Mouse (Mus musculus): ENCODE measurements around the gene Sgms1. TPM values are rescaled to one million over a fixed set of nuclear protein-coding genes. Genes with fewer than 3 reads are reported as not detected.

The Sgms1 gene
- total RNA-seq, 2 experiments from 2014 or later: 53.6 to 64.1 TPM

DNA sequence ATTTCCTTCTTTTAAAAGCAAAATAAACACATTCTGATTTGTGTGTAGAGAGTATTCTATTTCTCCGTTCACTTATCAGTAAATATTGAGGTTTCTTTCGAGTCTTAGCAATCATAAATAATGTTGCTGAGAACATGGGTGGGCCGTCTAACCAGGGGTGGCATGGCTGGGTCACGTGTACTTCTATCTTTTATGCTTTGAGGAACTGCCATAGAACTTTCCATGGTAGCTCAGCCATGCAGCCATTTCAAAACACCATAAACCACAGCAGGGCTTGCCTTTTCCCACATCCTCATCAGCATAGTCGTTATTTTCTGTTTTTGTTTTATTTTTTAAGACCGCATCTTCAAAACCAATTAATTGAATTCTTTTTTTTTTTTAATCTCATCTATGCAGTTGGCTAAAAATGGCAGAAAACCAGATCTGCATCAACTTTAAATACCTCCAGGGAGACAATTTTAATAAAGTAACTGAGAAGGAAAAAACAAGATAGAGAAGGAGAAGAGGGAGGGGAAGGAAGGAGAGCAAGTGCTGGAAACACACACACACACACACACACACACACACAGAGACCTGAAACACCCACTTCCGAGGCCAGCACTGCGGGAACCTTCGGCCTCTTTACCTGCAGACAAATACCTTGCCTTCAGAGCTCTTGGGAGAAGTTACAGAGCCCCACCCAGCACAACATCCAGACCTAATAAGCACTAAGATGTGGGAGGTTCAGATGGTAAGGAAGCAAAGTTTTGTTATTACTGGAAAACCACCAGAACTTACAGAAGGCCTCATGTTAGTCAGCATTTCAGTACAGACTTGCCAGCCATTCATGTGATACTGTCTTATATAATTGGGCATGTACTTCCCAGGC, 122.9 kb downstream of the Sgms1 start:
- DNase-seq: no peak

DNA sequence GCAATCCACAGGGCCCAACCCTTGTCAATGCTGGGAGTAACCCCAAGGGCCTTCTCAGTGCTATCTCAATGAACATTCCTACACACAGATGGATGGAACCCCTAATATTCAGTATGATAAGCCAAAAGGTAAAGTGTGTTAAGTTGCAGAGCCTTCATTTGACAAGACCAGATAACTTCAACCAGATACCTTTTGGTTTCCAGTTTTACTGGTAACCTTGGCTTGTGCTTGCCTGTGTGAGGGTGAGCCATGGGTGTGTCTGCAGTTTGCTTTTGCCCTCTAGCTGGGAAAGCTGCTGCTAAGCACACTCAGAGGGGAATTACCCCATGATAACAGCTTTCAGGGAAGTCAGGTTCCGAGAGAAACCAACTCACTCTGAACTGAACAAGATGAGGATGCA, 125.8 kb downstream of the Sgms1 start:
- no peak for DNase-seq

DNA sequence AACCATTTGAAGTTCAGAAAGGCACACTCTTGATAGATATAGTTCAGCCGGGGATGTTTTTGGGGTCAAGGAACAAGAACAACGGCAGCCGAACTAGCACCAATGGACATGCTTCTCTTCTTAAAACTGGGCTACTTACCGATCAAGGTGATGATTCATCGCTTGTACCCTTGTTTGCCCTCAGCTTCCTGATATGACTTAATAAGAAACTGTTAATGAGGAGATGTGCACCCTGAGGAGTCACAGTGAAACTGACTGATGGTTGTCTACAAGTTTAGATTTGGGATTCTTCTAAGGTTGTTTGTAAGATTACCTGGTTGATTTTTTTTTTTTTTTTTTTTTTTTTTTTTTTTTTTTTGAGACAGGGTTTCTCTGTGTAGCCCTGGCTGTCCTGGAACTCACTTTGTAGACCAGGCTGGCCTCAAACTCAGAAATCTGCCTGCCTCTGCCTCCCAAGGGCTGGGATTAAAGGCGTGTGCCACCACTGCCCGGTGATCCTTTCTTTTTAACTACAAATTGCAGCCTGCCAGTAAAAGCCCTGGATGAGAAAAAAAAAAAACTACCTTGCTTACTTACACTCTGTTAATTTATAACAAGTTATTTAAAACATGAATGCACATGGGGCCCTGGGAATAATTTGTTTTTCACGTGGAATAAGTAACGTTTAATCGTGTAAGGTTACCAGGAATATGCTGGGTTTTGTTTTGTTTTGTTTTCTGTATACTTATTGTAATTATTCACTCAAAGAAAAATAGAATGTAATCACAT, 126.5 kb downstream of the Sgms1 start:
- DNase-seq: no peak

DNA sequence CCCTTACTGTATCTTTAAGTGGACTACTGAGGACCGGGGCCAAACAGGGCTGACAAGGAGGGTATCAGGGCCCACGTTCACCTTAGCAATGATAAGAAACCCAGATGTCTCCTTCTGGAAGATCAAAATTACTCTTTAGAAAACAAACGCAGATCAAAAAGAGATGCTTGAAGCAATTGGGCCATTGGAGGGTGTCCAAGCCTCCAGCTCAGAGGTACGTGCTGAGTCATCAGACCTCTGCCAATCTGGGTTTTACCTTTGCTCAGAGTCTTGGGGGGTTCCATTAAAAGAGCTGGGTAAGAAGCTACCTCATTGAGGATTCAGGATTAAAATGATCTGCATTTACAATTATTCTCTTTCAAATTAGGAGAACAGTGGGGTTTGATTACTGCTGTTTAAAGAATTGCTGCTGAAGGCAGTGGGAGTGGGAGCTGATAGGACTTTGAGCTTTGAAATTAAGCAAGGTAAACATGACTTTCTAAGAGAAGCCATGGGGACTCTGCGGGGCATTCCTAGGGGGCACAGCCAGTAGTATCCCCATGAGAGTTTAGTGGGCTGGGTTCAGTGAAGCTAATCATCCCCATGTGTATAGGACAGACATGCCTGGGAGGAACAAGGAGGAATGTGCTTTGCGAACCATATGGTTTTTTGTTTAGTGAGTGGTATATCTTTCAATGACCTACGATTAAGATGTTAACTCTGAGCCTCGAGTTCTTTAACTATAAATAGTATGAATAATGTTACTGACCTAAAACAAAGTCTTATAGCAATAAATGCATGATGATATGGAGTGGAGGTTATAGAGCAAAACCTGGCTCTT, 128.4 kb downstream of the Sgms1 start:
- no peak for DNase-seq

DNA sequence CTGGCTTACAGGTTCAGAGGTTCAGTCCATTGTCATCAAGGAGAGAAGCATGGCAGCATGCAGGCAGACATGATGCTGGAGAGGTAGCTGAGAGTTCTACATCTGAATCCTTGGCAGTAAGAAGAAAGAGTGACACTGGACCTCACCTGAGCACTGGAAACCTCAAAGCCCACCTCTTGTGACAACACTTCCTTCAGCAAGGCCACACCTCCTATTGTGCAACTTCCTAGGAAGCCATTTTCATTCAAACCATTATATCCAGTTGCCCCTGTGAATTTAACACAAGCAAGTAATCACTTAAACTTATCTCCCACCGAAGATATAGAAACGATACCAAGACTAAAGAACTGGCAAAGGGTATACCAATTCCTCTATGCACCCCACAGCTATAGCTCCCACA, 129.7 kb downstream of the Sgms1 start:
- no peak for DNase-seq

DNA sequence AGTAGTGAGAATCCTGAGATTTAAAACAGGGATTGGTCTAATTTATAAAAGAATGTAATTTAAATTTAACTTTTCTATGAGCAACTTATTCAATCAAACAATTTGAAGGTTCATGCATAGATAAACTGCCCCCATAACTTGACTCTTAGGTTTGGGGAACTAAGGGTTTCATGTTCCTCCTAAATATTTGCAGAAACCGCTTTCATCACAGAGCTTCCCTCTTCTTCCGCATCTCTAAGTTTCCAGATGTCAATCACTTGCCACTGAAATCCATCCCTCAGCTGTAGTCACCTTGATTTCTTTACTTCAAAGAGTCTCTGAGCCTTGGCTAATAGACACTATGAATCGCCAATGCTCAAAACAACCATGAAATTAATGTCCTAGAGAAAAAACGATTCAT, 130.5 kb downstream of the Sgms1 start:
- DNase-seq: no peak

DNA sequence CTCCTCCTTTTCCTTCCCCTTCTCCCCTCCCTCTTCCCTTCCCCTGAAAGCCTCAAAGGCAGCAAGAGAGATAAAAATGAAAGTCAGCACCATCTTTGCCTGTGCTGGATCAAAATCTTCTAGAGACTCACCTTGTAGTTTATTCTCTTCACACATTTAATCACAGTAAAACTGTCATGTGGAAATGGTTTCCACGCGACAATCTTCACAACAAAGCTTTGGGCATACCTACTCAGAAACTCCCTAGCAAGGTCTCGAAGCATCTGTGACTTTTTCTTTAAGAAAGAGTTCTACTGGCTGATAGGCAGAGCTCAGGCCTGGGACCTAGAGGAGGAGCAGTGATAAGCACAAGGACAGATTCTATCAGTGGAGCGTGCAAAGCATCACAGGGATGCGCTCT, 131.4 kb downstream of the Sgms1 start:
- no peak for DNase-seq

DNA sequence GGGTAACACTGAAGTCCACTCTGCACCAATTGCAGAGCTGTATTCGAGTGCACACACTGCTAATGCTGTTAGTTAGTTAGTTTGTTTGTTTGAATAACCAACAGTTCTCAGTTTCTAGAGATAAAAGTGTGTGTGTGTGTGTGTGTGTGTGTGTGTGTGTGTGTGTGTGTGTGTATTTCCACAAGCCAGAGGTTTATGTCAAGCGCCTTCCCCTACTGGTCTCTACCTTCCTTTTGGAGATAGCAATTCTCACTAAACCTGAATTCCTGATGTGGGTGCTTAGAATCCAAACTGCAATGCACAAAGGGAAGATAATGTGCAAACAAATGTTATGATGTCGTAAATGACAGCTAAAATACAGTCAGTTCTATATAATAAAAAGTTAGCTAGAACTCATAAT, 131.9 kb downstream of the Sgms1 start:
- DNase-seq: no peak

DNA sequence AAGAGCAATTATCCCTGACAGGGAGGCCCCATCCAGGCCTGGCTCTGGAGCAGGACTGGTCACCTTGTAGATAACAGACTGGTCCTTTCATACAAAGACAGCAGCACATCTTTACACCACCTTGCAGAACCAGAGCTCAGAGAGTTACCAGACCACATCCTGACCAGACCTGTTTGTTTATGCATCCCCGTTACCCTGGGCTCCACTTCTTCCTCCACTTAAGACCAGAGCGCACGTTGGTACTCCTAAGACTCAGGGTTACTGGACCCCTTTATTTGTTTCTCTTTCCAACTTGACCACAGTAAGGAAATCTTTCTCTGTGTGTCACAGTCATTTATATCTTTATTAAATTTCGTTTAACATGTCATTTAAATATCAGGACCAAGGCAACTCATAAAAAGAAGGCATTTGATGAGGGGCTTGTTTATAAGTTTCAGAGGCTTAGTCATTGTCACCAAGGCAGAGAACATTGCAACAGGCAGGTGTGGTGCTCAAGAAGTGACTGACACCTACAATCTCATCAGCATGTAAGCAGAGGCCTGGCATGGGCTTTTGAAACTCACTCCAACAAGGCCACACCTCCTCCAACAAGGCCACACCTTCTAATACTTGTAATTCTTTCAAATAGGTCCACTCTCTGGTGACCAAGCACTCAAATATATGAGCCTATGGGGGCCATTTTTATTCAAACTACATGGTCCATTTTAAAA, 132.7 kb downstream of the Sgms1 start:
- DNase-seq: no peak

DNA sequence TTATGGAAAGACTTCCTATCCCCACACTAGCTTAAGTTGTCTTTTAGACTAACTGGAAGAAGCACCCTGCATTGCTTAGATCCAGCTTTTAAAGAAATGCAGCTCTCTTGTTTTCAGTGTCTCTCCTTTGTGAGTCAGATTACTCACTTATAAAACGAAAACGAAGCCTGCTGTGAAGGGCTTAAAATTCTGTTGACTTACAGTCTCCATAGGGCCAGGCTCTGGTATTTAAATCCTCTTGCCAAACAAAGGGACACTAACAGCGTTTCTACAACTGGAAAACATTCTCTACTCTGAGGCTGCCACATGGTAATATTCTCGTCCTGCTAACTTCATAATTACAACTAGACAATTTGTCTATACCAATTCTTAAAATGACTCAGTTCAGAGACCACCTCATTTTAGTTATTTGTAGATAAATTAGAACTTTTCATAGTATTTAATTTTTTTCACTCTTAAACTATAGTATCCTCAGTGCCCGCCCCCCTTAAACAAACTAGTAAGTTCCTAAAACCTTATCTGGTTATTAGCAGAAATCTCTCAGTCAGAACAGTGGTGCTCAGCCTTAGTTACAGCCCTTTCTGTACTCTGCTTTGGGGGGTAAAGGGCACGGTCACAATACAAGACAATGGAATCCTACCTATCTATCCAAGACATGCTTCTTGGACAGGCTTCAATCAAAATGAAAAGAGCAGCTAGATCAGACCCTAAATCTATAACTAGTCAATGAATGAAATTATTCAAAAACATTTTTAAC, 133.9 kb downstream of the Sgms1 start:
- no peak for DNase-seq

DNA sequence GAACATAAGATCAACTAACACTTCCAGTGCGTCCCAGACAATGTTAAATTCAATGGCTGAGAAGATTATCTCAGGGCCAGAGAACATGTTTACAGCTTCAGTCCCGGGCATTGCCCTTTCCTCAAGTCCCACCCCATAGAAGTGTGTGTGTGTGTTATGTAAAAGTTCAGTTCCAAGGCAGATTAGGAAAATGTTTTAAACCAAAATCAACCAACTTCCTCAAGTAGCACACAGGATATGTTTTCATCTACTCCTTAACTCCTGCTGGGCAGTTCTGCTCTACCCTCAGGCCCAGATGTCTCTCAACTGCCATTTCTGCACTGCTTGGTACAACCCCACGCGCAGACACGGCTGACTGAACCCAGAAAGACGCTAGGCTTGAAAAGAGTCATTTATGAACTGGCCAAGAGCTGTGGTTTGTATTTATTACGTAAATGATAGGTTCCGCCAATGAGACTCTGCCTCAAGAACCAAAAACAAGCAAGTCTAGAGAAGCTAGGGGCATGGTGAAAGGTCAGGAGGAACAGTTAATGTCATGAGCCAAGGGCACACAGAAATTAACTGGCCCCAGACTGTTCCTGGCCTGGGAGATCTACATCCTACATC, 134.7 kb downstream of the Sgms1 start:
- DNase-seq: no peak

DNA sequence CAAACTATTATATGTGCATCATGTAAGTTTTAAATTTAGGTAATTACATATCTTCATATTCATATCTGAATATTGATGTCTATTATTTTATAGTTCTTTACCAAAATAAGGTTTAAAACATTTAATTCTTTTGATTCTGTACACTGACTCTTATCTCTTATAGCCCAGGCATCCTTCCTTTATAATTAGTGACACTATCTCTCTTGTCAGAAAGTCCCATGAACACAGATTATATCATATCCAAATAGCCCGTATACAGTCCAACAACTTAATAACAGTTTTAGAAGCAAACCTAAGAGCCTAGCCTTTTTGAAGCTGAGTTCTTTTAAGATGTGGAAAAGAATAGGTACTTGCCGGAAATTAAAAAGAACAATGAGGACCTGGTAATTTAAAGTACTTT, 135.3 kb downstream of the Sgms1 start:
- no peak for DNase-seq

DNA sequence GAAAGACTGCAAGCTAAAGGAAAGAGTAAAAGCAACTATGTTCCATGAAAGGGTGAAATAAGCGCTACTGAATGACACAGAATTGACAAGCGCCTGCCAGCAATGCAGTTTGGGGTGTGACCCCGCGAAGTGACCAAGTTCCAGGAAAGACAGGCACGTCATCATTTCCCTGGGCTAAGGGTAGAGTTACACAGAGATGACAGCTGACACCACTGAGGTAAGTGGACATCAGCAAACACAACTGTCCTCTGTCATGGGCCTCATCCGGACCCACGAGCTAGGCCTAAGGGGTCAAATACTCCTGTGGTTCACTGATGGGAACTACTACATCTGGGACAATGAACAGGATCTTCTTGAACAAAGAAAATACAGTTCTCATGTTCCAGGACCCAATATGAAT, 136.5 kb downstream of the Sgms1 start:
- DNase-seq: no peak

DNA sequence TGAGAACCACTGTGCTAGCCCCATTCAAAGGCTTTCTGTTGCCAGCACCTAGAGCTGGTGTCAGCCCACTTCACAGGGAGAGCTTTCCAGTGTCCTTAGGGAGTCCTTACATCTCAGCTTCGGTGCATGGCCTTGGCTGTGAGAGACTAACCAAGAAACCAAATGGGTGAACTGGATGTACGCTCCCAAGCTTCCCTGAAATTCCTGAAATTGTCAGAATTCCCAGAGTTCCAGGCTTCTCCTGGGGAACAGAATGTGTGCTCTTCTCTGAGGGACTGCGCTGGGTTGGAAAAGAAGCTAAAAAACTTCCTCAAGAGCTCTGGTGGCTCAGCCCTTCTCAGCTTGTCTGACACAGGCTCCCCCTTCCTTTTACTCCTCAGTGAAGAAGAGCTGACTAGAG, 137.1 kb downstream of the Sgms1 start:
- no peak for DNase-seq

DNA sequence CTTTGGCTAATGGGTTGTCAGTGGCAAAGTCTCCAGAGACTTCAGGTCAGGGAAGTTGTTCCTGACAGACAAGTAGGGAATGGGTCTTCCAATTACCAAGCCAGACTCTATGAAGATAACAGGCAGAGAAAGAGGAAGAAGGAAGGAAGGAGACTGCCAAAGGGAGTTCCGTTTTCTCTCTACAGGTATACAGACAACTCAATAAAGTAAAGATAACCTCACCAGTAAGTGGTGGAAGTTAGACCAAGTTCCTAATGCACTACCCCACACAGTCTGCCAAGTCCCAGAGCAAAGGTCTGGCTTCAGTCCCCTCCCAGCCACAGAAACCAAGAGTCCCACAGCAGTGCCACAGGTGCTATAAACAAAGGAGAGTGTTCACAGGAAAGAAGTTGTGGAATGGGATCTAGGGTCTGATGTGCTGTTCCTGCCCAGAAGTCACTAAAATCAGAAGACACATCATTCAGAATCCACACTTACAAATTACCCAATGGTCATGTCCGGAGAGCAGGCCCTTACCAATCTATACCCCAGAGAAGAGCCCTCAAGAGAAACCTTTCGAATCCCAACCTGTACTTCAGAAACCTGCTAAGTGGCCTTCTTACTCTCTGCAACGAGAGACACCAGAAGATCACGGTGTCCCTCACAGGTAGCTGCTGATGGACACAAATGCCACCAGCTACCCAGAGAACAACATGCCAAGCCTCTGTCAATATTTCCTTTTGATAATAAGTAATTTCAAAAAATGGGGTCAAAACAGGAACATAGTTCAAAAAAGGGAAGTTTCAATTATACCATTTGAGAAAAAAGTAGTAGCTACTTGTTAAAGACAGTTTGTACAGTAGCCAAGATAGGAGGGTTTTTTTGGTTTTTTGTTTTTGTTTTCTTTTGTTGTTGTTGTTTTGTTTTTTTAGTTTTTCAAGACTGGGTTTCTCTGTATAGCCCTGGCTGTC, 140.1 kb downstream of the Sgms1 start:
- no peak for DNase-seq

DNA sequence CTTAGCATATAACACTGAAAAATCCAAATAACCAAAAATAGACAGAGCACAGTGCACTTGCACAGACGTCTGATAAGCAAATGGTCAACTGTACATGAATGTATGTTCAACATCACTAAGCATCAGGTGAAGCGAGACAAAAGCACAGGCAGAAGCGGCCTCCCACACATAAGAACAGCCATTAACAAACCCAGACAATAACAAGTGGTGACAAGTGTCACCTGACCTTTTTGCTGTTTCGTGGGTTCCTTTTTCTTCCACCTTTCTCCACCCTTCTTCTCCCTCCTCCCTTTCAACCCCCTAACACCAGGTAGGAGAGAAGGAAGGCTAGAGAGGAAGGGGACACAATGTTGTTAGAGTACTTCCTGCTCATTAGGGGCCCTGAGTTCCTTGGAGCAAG, 144.6 kb downstream of the Sgms1 start:
- DNase-seq: no peak

DNA sequence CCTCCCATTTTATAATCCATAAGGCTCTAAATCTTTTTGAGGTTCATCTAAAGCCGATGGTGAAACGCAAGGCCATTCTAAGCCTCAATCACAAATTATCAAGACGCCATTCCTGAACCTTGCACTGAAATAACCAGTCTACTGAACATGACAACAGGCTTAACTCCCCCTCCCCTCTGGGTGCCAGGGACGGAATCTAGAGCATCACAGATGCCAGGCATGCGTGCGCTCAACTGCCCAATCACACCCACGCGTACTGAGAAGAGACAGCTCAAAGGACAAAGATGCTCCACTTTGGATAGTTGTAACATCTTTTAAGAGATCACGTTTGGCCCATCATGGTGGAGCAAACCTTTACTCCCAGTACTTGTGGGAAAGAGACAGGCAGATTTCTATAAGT, 146.3 kb downstream of the Sgms1 start:
- no peak for DNase-seq

DNA sequence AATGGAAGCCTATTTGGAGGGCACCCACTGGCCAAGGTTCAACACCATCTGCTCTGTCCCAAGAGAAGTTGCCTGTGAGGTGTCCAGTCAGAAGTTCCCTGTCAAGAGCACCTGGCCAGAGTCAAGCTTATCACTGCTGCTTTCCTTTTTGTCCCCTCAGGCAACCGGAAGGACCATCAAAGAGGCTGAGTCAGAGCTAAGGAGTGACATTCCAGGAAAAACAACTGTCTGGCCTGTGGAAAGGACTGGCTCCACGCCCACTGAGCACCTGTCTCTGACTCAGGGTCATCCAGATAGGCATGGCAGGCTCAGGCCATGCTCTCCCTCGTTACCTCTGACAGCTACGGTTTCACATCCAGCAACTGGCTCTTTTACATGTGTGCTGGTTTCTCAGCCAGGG, 147.4 kb downstream of the Sgms1 start:
- no peak for DNase-seq

DNA sequence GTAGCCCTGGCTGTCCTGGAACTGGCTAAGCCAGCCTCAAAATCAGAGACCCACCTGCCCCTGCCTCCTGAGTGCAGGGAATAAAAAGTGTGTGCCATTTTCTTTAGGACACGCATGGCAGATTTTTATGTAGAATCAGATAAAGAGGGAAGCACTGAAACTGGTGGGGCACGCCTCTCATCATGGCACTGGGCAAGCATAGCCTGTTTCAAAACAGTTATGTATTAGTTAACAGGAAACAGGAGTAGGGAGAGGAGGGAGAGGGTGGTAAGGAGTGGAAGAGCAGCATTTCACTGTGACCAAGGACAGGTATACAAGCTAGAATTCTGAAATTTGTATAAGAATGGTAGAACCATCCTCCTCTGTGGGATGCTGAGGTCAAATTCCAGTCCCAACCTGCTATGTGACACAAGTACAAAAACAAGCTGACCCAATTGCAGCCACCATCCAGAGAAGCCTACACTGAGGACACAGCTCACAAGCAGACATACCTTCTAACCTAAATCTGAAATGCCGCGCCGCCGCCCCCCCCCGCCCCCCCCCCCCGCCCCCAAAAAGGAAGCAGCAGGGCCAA, 149.0 kb downstream of the Sgms1 start:
- no peak for DNase-seq

DNA sequence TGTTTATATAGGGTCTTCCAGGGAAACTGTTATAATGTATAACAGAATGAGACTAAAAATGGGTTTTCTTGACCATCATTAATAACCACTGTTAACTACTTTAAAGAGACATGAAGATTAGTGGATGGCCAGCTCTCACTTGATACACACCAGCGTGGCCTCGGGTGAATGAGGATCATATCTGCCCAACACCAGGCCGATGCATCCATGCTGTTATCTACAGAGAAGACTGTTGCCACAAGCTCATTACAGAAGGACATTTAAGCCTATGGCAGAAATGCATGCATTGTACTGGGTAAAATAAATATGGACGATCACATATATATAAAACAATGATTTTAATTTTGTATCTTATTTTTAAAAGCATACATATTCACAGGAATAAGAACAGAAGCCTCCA, 149.6 kb downstream of the Sgms1 start:
- no peak for DNase-seq

Measured in layer of hippocampus, postnatal 36 days (tissue).